ENCODE assay signal across 8 mouse cellular contexts in the genomic region with DNA sequence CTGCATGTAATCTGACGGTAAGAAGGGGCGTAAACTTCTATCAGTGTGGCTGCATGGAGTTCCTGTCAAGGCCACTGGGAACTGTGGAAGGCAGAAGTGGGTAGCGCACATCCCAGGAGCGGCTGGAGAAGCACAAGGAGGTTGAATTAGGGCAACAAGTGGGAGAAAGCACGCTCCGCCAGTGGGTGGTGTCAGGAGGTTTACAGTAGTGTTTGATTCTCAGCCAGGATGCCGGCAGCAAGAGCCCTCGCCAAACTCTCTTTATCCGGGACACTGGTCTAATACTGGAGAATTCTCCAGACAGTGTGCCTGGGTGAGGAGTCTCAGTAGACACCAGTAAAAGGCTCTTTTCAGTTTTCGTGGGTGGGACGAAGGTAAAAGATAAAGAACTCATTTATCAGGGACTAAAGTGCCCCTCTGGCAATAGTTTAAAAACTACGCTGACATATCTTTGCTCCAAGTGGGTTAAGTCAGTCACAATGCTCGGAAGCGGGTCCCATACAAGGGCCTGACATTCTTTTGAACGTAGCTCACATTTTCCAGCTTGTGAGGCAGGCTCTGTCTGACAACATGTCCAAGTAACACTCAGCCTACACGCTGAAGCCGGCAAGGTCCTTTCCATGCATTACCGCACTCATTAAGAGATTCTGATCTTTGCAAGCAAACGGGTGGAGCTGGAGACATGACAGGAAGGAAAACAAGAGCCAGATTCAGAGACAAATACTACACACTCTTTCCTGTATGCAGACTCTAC. TPM values are rescaled to one million over a fixed set of nuclear protein-coding genes. Genes with fewer than 3 reads are reported as not detected.
DNase-seq lines count a peak whose midpoint lies in the region; ATAC-seq lines count a peak whose summit lies in the region.

No protein-coding gene starts in this region.

- no peak overlapping the region; the same call in 1 of the 2 replicates for H3K27ac ChIP-seq in forebrain, embryonic 13.5 days
- H3K27ac ChIP-seq in forebrain, embryonic 10.5 days, result no peak overlapping the region

- peaks cover 19% of the 10 kb centered on the region; the same call in 1 of the 2 replicates for H3K36me3 ChIP-seq in forebrain, embryonic 13.5 days (ENCODE audit: poor library complexity, severe bottlenecking)
- peaks cover 23% of the 10 kb centered on the region for H3K36me3 ChIP-seq in forebrain, embryonic 10.5 days (replicated peaks)

- no peak overlapping the region for H3K4me3 ChIP-seq in forebrain, embryonic 13.5 days
- H3K4me3 ChIP-seq in forebrain, embryonic 10.5 days, result no peak overlapping the region

- DNase-seq in forebrain, embryonic 10.5 days (ENCODE audit: extremely low spot score, low spot score), result no peak
- DNase-seq in Muller cell, postnatal 12 days (ENCODE audit: inconsistent ontology term), result peak; percentile 90
- peak; percentile 71 to 76 for DNase-seq in heart, adult 9 months (ENCODE audit: low spot score in 2 of 2)
- peak; percentile 46 for DNase-seq in kidney, postnatal 14 days
- peak; percentile 36 for DNase-seq in skeletal muscle tissue, adult 2 months (ENCODE audit: low read depth, low spot score)
- no peak for DNase-seq in cerebellum, adult 9-10 months

- 46% methylated on average over 19 of the region's 19 CpGs for WGBS in forebrain, embryonic 13.5 days
- WGBS in forebrain, embryonic 10.5 days, result 79% methylated on average over 19 of the region's 19 CpGs

- H3K9ac ChIP-seq in forebrain, embryonic 13.5 days, result no peak overlapping the region

- H3K27me3 ChIP-seq in forebrain, embryonic 13.5 days, result no peaks in the 10 kb centered on the region
- H3K27me3 ChIP-seq in forebrain, embryonic 10.5 days (ENCODE audit: poor library complexity, severe bottlenecking), result no peaks in the 10 kb centered on the region

- peaks cover 33% of the 10 kb centered on the region for H3K4me1 ChIP-seq in forebrain, embryonic 13.5 days
- H3K4me1 ChIP-seq in forebrain, embryonic 10.5 days, result peaks cover 49% of the 10 kb centered on the region

- ATAC-seq in forebrain, embryonic 13.5 days, result peak; percentile 67
- no peak for ATAC-seq in monocyte, adult 5-6 weeks (replicated peaks; ENCODE audit: insufficient number of reproducible peaks, low FRiP score, low TSS enrichment, poor library complexity, severe bottlenecking)

- no peaks in the 10 kb centered on the region for H3K9me3 ChIP-seq in forebrain, embryonic 13.5 days (replicated peaks)
- no peaks in the 10 kb centered on the region; the same call in 1 of the 2 replicates for H3K9me3 ChIP-seq in forebrain, embryonic 10.5 days

- H3K4me2 ChIP-seq in forebrain, embryonic 13.5 days, result no peak overlapping the region

RNA-seq across cellular contexts. Expression of a gene that starts 42.3 kb away (rescaled TPM):
- polyA plus RNA-seq in forebrain, embryonic 13.5 days (2015; fragmentation: Nextera tagmentation; extraction: Ambion mirVana), result 34.3 and 36.5 TPM in 2 replicates
- 34.4 and 34.7 TPM in 2 replicates for polyA plus RNA-seq in forebrain, embryonic 10.5 days (2016; fragmentation: Nextera tagmentation; extraction: Ambion mirVana)
- 16.3 to 27.2 TPM (median 16.8 TPM) in 3 replicates for total RNA-seq in monocyte, adult 5-6 weeks (2017)

RNA-seq across cellular contexts. Expression of a gene that starts 57.2 kb away (rescaled TPM):
- polyA plus RNA-seq in forebrain, embryonic 13.5 days (2015; fragmentation: Nextera tagmentation; extraction: Ambion mirVana), result 3.6 and 5.6 TPM in 2 replicates
- 4.8 and 5.2 TPM in 2 replicates for polyA plus RNA-seq in forebrain, embryonic 10.5 days (2016; fragmentation: Nextera tagmentation; extraction: Ambion mirVana)
- not detected in 3 replicates for total RNA-seq in monocyte, adult 5-6 weeks (2017)

Comparison
In these comparisons a context has a peak if more than half of its experiments do, and no peak if none do; other contexts are left out.
1. DNase-seq: peak in Muller cell, postnatal 12 days (single experiment), heart, adult 9 months (2 of 2), kidney, postnatal 14 days (single experiment) and skeletal muscle tissue, adult 2 months (single experiment); none in forebrain, embryonic 10.5 days (single experiment) and cerebellum, adult 9-10 months (single experiment).